Mouse (Mus musculus): ENCODE measurements around the gene Gm826. TPM values are rescaled to one million over a fixed set of nuclear protein-coding genes. Genes with fewer than 3 reads are reported as not detected.
A peak's percentile ranks its signal among the peaks of the same experiment; 100 is the strongest.

Gm826 gene
- 4.9 and 5.0 TPM in 2 replicates for polyA plus RNA-seq (2015; fragmentation: Nextera tagmentation; extraction: Ambion mirVana)

DNA sequence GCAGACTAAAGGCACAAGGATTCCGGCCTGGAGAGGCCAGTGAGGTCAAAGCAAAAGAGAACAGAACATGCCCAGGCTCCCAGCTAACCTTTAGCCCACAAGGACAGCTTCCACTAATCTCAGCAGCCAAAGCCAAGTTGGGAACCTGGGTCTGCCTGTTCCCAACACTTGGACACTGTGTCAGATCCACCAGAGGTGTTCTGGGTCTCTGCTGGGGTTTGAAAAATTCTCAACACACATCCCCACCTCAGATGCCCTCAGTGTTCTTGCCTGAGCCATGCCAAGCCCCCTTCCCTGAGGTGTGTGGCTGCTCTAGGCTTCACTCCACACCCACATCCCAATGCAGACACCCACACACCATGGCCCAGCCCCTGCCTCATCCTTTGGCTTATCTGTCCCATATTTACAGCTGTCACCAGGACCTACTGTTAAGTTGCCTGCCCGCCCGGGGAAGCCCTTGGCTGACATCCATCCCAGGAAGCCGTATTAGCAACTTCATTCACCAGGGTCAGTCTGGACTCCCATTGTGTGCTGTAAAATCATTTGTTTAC lies at the start of gene Gm826:
Gm826 (minus strand) TSS at position 52 of the 551 bp plus-strand sequence.
- 55% methylated on average over 4 of the region's 4 CpGs for WGBS
- Histone ChIP-seq H3K27me3 (replicated peaks) (no peaks in the 10 kb centered on the region), H3K4me2 (no peak within 1 kb of the TSS), H3K4me3 (replicated peaks) (no peak within 1 kb of the TSS), H3K9ac (no peak within 1 kb of the TSS), H3K36me3 (no peaks in the 10 kb centered on the region), H3K4me1 (no peaks in the 10 kb centered on the region), H3K9me3 (no peaks in the 10 kb centered on the region), H3K27ac (no peak within 1 kb of the TSS)
- ATAC-seq (ENCODE audit: insufficient read depth, low FRiP score, low read depth) = no peak

DNA sequence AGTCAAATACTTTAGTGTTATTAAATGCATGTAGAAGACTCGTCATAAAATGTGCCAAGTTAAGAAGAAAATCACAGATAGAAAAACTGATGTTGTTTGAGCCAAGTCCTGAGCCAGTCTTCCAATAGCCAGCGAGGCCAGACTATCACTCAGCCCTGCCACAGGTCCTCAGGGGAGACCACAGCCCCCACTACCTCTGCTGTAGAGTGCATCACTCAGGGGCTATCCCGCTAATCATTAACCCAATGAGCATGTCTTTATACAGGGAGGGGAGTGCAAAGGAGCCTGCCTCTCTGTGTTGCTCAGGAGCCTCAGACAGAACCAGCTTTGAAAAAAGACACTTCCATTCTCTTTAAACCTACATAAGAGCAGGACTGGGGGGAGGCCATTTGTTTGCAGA lies 49.5 kb upstream of the Gm826 start:
- ATAC-seq (ENCODE audit: insufficient read depth, low FRiP score, low read depth) = no peak
- H3K4me1 ChIP-seq = no peaks in the 10 kb centered on the region
- no peaks in the 10 kb centered on the region for H3K27me3 ChIP-seq (replicated peaks)
- no peak overlapping the region for H3K27ac ChIP-seq
- no peaks in the 10 kb centered on the region for H3K9me3 ChIP-seq
- H3K4me2 ChIP-seq = no peak overlapping the region
- no peak overlapping the region for H3K9ac ChIP-seq
- no peak overlapping the region for H3K4me3 ChIP-seq (replicated peaks)
- H3K36me3 ChIP-seq = no peaks in the 10 kb centered on the region
- WGBS = 53% methylated on average over 3 of the region's 3 CpGs

DNA sequence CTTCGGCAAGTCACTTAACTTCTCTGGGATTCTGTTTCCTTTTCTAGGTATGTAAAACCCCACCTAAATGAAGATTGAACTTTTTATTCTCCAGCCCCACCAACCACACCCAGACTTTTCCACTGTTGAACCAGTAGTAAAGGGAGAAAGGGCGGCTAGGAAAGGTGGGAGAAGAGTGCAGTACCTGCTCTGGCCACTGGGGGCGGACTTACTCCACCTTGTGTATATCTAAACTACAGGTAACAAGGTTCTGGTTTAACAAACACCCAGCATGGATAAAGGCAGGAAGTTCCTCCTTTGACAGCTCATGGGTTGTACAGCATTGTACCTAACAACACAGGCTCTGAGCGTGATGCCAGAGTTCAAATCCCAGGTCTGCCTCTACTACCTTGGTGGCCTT lies 44.3 kb upstream of the Gm826 start:
- no peaks in the 10 kb centered on the region for H3K9me3 ChIP-seq
- no peak overlapping the region for H3K4me2 ChIP-seq
- WGBS = 48% methylated on average over 4 of the region's 4 CpGs
- no peak for ATAC-seq (ENCODE audit: insufficient read depth, low FRiP score, low read depth)
- no peak overlapping the region for H3K27ac ChIP-seq
- peaks cover 27% of the 10 kb centered on the region for H3K27me3 ChIP-seq (replicated peaks)
- H3K9ac ChIP-seq = no peak overlapping the region
- no peak overlapping the region for H3K4me3 ChIP-seq (replicated peaks)
- no peaks in the 10 kb centered on the region for H3K36me3 ChIP-seq
- no peaks in the 10 kb centered on the region for H3K4me1 ChIP-seq

DNA sequence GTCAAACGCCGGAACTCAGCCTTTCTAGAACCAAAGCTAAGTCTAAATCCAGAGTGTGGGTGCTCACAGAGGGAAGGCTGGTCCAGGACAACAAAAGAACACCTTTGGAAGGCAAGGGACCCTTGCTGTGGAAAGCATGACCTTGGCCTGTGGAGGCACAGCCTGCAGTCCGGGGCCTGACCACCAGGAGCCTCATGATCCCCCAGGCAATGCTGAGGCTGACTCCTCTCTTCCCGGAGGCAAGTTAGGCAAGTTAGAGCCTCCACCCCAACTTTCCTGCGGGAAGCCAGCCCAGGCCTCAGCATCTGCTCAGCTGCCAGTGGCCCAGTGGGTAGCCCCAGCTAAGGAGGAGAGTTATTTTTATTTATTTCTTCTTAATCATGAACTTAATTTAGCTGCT lies 42.3 kb upstream of the Gm826 start:
- no peak overlapping the region for H3K9ac ChIP-seq
- no peak overlapping the region for H3K4me2 ChIP-seq
- H3K27ac ChIP-seq = no peak overlapping the region
- no peak for ATAC-seq (ENCODE audit: insufficient read depth, low FRiP score, low read depth)
- H3K27me3 ChIP-seq (replicated peaks) = peaks cover 47% of the 10 kb centered on the region
- no peaks in the 10 kb centered on the region for H3K36me3 ChIP-seq
- no peaks in the 10 kb centered on the region for H3K4me1 ChIP-seq
- no peak overlapping the region for H3K4me3 ChIP-seq (replicated peaks)
- no peaks in the 10 kb centered on the region for H3K9me3 ChIP-seq
- WGBS = 42% methylated on average over 5 of the region's 5 CpGs

DNA sequence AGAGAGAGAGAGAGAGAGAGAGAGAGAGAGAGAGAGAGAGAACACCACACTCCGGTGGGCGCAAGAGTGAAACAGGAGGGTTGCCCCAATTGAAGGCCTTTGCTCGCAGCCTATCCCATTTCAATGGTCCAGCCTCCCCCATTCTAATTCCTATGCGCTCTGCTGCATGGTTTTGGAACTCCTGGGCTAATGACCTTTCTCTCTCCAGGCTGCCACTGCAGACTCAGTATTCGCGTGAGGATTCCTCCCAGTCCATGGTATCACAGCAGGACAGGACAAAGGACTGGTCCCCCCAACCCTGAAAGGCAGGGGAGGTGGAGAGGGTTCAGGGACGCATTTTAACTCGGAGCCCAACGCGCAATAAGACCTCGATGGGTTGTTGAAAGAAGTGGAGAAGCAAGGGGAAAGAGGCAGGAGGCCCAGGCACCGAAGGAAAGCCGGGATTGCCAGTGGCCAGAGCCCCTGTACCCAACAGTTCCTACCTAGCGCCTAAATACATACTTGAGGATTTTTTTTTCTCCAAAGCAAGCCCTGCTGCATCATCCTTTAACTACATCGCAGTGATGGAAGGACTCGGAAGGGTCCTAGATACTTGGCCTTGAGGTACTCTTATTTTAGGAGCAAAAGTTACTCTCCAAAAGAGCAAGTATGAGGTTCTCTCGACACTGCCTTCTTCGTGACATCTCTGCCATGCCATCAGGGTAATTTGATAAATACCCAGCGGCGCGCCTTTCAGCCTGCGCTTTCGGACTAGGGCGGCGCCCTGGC lies 35.9 kb upstream of the Gm826 start:
- Histone ChIP-seq H3K27ac (no peak overlapping the region), H3K4me1 (peaks cover 33% of the 10 kb centered on the region), H3K27me3 (replicated peaks) (peaks cover 68% of the 10 kb centered on the region), H3K9ac (no peak overlapping the region), H3K4me3 (replicated peaks) (no peak overlapping the region), H3K9me3 (no peaks in the 10 kb centered on the region), H3K36me3 (no peaks in the 10 kb centered on the region), H3K4me2 (0 out of 2 replicates have a peak overlapping the region, but pooled peaks have one; percentile 98)
- ATAC-seq (ENCODE audit: insufficient read depth, low FRiP score, low read depth) = no peak
- 5% methylated on average over 25 of the region's 25 CpGs for WGBS

GRCm38 (mm10) chr2:160368422-160369357 lies 34.7 kb upstream of the Gm826 start:
- no peaks in the 10 kb centered on the region for H3K36me3 ChIP-seq
- peaks cover 33% of the 10 kb centered on the region for H3K4me1 ChIP-seq
- no peaks in the 10 kb centered on the region for H3K9me3 ChIP-seq
- peaks cover 64% of the 10 kb centered on the region for H3K27me3 ChIP-seq (replicated peaks)
- WGBS = under 1% methylated on average over 52 of the region's 52 CpGs
- H3K9ac ChIP-seq = no peak overlapping the region
- peak overlapping the region; percentile 98 for H3K4me2 ChIP-seq
- H3K27ac ChIP-seq = no peak overlapping the region
- no peak for ATAC-seq (ENCODE audit: insufficient read depth, low FRiP score, low read depth)
- peak overlapping the region; percentile 51 for H3K4me3 ChIP-seq (replicated peaks)

GRCm38 (mm10) chr2:160367448-160368208 lies 33.7 kb upstream of the Gm826 start:
- ATAC-seq (ENCODE audit: insufficient read depth, low FRiP score, low read depth) = peak; percentile 33
- no peaks in the 10 kb centered on the region for H3K36me3 ChIP-seq

GRCm38 (mm10) chr2:160366980-160367338 lies 33.0 kb upstream of the Gm826 start, which contains the start of gene Mafb:
Gene Mafb (minus strand): TSS chr2:160367065.
- Histone ChIP-seq H3K27me3 (replicated peaks) (peaks cover 63% of the 10 kb centered on the region), H3K27ac (peak within 1 kb of the TSS; percentile 85), H3K9ac (peak within 1 kb of the TSS; percentile 45), H3K9me3 (no peaks in the 10 kb centered on the region), H3K4me1 (peaks cover 33% of the 10 kb centered on the region), H3K4me3 (replicated peaks) (peak within 1 kb of the TSS; percentile 51), H3K4me2 (peak within 1 kb of the TSS; percentile 98), H3K36me3 (no peaks in the 10 kb centered on the region)
- under 1% methylated on average over 37 of the region's 37 CpGs for WGBS
- peak; percentile 87 for ATAC-seq (ENCODE audit: insufficient read depth, low FRiP score, low read depth)

More at GRCm38 (mm10) chr2:160367448-160368208, 33.7 kb upstream of the Gm826 start:
- Histone ChIP-seq H3K9me3 (no peaks in the 10 kb centered on the region), H3K27me3 (replicated peaks) (peaks cover 63% of the 10 kb centered on the region), H3K4me2 (peak overlapping the region; percentile 98), H3K4me3 (replicated peaks) (peak overlapping the region; percentile 51), H3K9ac (peak overlapping the region; percentile 22; the same call in 1 of the 2 replicates), H3K4me1 (peaks cover 33% of the 10 kb centered on the region), H3K27ac (peak overlapping the region; percentile 85)
- WGBS = under 1% methylated on average over 45 of the region's 45 CpGs

DNA sequence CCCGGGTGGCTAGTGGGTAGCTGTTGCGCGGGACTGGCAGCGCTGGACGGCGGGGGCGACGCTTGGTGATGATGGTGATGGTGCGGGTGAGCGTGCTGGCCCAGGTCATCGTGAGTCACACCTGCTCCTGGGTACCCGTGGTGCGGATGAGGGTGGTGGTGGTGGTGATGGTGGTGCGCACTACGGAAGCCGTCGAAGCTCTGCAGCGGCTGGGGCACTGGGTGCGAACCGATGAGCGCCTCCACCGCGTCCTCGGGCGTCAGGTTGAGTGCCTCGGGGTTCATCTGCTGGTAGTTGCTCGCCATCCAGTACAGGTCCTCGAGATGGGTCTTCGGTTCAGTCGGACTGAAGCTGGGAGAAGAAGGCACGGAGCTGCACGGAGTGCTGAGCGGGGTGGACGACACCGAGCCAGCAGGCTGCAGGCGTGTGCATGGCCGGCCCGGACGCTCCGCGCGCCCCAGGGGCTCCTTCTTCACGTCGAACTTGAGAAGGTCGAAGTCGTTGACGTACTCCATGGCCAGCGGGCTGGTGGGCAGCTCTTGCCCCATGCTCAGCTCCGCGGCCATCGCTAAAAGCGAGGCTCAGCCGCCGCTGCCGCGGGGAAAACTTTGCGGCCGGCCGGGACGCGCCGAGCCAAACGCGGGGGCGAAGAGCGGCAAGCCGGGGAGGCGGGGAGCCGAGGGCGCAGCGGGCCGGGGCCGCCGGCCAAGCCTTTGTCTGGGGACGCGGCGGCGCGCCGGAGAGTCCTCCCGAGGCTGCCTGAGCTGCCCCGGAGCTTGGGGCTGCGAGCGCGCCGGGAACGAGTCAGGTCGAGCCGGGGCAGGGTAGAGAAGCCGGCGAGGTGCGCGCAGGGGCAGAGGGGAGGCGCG lies 32.4 kb upstream of the Gm826 start:
- no peak for ATAC-seq (ENCODE audit: insufficient read depth, low FRiP score, low read depth)
- peak overlapping the region; percentile 85 for H3K27ac ChIP-seq
- no peaks in the 10 kb centered on the region for H3K9me3 ChIP-seq
- H3K4me2 ChIP-seq = peak overlapping the region; percentile 98
- peak overlapping the region; percentile 51 for H3K4me3 ChIP-seq (replicated peaks)
- 1% methylated on average over 93 of the region's 95 CpGs for WGBS
- H3K27me3 ChIP-seq (replicated peaks) = peaks cover 63% of the 10 kb centered on the region
- H3K36me3 ChIP-seq = no peaks in the 10 kb centered on the region
- H3K9ac ChIP-seq = peak overlapping the region; percentile 45
- peaks cover 33% of the 10 kb centered on the region for H3K4me1 ChIP-seq

DNA sequence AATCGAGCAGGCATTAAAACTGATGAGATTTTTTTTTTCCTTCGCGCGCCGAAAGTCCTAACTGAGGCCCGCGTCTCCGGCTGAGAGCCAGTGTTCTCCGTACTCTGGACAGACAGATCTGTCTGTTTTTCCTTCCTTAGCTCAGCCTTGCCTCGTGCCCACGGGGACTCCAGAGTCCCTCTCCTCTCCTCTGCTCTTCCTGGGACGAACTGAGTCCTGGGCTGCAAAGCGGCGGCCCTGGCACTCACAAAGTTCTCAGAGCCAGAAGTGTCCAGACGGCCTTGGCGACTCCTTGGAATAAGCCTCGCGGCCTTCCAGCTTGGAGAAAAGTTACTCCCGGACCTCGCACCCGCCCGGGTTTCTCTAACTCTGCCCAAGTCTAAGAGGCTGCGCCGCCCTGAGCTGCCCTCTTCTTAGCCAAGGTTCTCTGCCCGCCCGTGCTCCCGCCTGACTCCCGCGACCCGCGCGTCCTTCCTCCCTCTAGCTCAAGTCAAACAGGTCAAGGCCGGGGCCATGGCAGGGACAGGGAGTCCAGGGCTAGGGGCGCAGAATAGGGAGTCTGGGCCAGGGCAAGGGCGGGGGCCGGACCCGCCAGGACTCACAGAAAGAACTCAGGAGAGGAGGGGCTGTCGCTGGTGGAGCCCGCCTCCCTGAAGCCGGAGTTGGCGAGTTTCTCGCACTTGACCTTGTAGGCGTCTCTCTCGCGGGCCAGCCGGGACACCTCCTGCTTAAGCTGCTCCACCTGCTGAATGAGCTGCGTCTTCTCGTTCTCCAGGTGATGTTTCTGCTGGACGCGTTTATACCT lies 31.3 kb upstream of the Gm826 start:
- H3K4me3 ChIP-seq (replicated peaks) = peak overlapping the region; percentile 51
- no peaks in the 10 kb centered on the region for H3K9me3 ChIP-seq
- 0 out of 2 replicates have a peak overlapping the region, but pooled peaks have one; percentile 10 for H3K9ac ChIP-seq
- ATAC-seq (ENCODE audit: insufficient read depth, low FRiP score, low read depth) = no peak
- no peaks in the 10 kb centered on the region for H3K36me3 ChIP-seq
- H3K27ac ChIP-seq = no peak overlapping the region
- 2% methylated on average over 50 of the region's 50 CpGs for WGBS
- peak overlapping the region; percentile 98 for H3K4me2 ChIP-seq
- peaks cover 33% of the 10 kb centered on the region for H3K4me1 ChIP-seq
- peaks cover 60% of the 10 kb centered on the region for H3K27me3 ChIP-seq (replicated peaks)
